Mouse (Mus musculus): ENCODE data around the gene Psip1. TPM values are rescaled to one million over a fixed set of nuclear protein-coding genes. Genes with fewer than 3 reads are reported as not detected.
"Not testable (repeated sequence)": the region's sequence is repeated elsewhere in the genome, so short reads cannot be mapped to it uniquely, and the experiment has no call there.

Psip1 gene
- polyA plus RNA-seq (2014; fragmentation: Nextera tagmentation; extraction: Ambion mirVana) = 469 and 508 TPM in 2 replicates

DNA sequence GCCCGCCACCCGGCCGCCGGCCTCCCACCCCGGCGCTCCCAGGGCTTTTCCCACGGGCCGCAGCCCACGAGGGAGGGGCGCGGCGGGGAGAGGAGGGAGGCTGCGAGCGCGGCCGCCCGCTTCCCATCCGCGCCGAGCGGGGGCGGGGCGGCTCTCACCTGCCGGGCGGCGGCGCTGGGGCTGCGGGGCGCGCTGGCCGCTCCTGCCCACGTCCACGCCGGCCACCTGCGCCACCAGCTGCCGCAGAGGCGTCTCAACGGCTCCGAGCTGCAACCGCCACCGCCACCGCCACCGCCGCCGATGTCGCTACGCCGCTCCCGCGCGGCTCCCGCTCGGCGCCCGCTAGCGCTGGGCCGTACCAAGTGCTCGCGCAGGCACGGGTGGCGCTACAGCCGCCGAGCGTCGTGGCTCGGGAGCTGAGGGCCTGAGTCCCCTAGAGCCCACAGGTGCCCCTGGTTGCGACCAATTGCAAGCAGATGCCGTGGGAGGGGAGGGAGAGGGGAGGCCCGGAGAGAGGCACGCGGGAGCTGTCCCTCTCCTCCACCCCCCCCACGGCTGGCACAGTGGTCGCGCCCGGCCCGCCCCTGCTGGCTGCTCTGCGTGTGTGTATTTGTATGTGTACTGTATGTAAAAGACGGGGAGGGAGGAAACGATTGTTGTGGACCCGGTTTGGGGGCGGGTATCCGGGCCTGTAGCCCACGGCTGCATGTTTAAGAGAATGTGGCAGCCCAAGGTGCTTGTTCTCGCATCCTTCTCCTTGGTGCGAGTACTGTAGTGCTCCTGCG is at the start of gene Psip1:
Psip1 (minus strand) TSS at position 343 of the 785 bp plus-strand sequence.
- DNase-seq (ENCODE audit: low spot score, missing footprints) = peak; percentile 99

DNA sequence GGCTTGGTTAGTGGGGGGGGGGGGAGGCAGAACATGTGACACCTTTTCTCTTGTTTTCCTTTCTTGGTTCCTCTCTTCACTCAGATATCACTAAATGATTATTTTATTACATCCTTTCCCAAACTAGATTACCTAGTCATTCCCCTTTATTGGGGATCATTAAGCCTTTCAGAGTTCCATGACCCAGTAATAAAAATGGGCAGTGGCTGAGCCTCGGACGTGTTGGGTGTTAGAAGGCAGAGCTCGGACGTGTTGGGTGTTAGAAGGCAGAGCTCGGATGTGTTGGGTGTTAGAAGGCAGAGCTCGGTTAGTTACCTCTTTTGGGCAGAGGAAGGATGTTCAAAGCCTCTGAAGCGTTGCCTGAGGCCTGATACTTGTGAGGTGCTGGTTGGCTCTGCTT is 47.8 kb upstream of the Psip1 start:
- no peak overlapping the region for H3K9ac ChIP-seq (ENCODE audit: low read length)
- H3K27ac ChIP-seq (ENCODE audit: low read depth, low read length) = no peak overlapping the region
- H3K9me3 ChIP-seq (ENCODE audit: control insufficient read depth, low read length) = no peaks in the 10 kb centered on the region
- H3K4me2 ChIP-seq = no peak overlapping the region
- WGBS = 79% methylated on average over 7 of the region's 7 CpGs
- no peaks in the 10 kb centered on the region for H3K36me3 ChIP-seq (ENCODE audit: control insufficient read depth, insufficient read depth, low read length)
- no peaks in the 10 kb centered on the region for H3K27me3 ChIP-seq (ENCODE audit: control insufficient read depth, insufficient read depth, low read length)
- ATAC-seq (ENCODE audit: low FRiP score) (no peak), DNase-seq (ENCODE audit: low spot score, missing footprints) (no peak)
- no peak overlapping the region for H3K4me3 ChIP-seq (ENCODE audit: low read depth, low read length)
- H3K4me1 ChIP-seq (ENCODE audit: control insufficient read depth, insufficient read depth, low read length) = no peaks in the 10 kb centered on the region

More for the DNA sequence above, at the start of gene Psip1:
- Histone ChIP-seq H3K36me3 (ENCODE audit: control insufficient read depth, insufficient read depth, low read length) (peaks cover 7% of the 10 kb centered on the region), H3K4me2 (peak within 1 kb of the TSS; percentile 65), H3K9ac (ENCODE audit: low read length) (peak within 1 kb of the TSS; percentile 98), H3K9me3 (ENCODE audit: control insufficient read depth, low read length) (no peaks in the 10 kb centered on the region), H3K4me3 (ENCODE audit: low read depth, low read length) (peak within 1 kb of the TSS; percentile 96), H3K27me3 (ENCODE audit: control insufficient read depth, insufficient read depth, low read length) (no peaks in the 10 kb centered on the region), H3K27ac (ENCODE audit: low read depth, low read length) (peak within 1 kb of the TSS; percentile 97), H3K4me1 (ENCODE audit: control insufficient read depth, insufficient read depth, low read length) (peaks cover 16% of the 10 kb centered on the region)
- WGBS = under 1% methylated on average over 64 of the region's 86 CpGs
- peak; percentile 95 for ATAC-seq (ENCODE audit: low FRiP score)

DNA sequence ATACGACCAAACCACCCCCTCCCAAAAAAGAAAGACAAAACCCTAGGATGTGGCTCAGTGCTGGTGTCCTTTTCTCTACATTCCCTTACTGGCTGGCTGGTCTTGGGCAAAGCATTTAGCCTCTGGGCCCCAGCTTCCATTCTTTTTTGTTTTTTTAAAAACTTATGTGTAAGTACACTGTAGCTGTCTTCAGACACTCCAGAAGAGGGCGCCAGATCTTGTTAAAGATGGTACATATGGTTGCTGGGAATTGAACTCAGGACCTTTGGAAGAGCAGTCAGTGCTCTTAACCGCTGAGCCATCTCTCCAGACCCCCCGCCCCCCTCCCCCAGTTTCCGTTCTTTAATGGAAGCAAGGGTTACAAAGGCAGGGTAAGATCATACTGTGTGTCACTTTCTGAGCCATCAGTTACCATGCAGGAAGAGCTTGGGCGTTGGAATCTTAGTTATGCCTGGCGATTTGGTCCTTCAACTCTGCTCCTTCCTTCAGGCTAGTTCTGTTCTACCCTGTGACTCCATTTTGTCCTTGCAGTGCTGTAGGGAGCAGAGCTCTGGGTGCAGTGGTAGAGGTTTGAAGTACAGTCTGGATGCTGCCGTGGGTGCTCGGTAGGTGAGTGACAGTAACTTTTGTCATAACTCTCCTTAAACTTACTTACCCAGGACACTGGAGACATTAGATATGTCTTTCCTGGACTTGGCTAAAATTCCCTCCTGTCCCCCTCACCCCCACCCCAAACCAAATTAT is 47.1 kb upstream of the Psip1 start:
- no peak for DNase-seq (ENCODE audit: low spot score, missing footprints)
- no peaks in the 10 kb centered on the region for H3K36me3 ChIP-seq (ENCODE audit: control insufficient read depth, insufficient read depth, low read length)
- H3K4me2 ChIP-seq = no peak overlapping the region
- no peak for ATAC-seq (ENCODE audit: low FRiP score)
- WGBS = 84% methylated on average over 9 of the region's 9 CpGs
- H3K27me3 ChIP-seq (ENCODE audit: control insufficient read depth, insufficient read depth, low read length) = no peaks in the 10 kb centered on the region
- no peak overlapping the region for H3K27ac ChIP-seq (ENCODE audit: low read depth, low read length)
- H3K4me3 ChIP-seq (ENCODE audit: low read depth, low read length) = no peak overlapping the region
- H3K9me3 ChIP-seq (ENCODE audit: control insufficient read depth, low read length) = no peaks in the 10 kb centered on the region
- H3K4me1 ChIP-seq (ENCODE audit: control insufficient read depth, insufficient read depth, low read length) = no peaks in the 10 kb centered on the region
- no peak overlapping the region for H3K9ac ChIP-seq (ENCODE audit: low read length)

DNA sequence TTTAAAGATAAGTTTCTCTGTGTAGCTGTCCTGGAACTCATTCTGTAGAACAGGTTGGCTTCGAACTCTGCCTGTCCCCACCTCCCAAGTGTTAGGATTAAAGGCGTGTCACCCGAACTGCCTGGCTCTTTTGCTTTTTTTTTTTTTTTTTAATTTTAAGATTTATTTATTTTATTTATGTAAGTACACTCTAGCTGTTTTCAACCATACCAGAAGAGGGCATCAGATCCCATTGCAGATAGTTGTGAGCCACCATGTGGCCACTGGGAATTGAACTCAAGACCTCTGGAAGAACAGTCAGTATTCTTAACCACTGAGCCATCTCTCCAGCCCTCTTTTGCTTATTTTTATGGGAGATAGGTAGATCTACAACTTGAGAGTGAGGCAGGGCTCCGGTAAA is 43.8 kb upstream of the Psip1 start:
- not testable (repeated sequence) for H3K27me3 ChIP-seq (ENCODE audit: control insufficient read depth, insufficient read depth, low read length); ATAC-seq (ENCODE audit: low FRiP score); H3K4me3 ChIP-seq (ENCODE audit: low read depth, low read length); H3K4me2 ChIP-seq; H3K4me1 ChIP-seq (ENCODE audit: control insufficient read depth, insufficient read depth, low read length); H3K9ac ChIP-seq (ENCODE audit: low read length); H3K9me3 ChIP-seq (ENCODE audit: control insufficient read depth, low read length); H3K36me3 ChIP-seq (ENCODE audit: control insufficient read depth, insufficient read depth, low read length); DNase-seq (ENCODE audit: low spot score, missing footprints); H3K27ac ChIP-seq (ENCODE audit: low read depth, low read length)
- 91% methylated on average over 4 of the region's 4 CpGs for WGBS

DNA sequence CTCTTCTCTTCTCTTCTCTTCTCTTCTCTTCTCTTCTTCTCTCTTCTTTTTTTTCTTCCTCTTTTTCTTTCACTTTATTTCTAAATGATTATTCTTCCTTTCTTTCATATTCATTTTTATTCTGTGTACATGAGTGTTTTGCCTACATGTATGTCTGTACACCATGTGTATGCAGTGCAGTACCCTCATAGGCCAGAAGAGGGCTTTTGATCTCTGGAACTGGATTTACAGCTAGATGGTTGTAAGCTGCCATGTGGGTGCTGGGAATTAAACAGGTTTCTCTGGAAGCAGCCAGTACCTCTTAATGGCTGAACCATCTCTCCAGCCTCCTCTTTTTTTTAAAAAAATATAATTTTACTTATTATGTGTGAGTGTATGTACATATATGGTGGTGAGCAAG is 41.7 kb upstream of the Psip1 start:
- peak; percentile 86 for DNase-seq (ENCODE audit: low spot score, missing footprints)
- no peaks in the 10 kb centered on the region for H3K36me3 ChIP-seq (ENCODE audit: control insufficient read depth, insufficient read depth, low read length)
- ATAC-seq (ENCODE audit: low FRiP score) = no peak
- no peak overlapping the region for H3K9ac ChIP-seq (ENCODE audit: low read length)
- no peak overlapping the region for H3K27ac ChIP-seq (ENCODE audit: low read depth, low read length)
- H3K4me1 ChIP-seq (ENCODE audit: control insufficient read depth, insufficient read depth, low read length) = peaks cover 13% of the 10 kb centered on the region
- no peaks in the 10 kb centered on the region for H3K9me3 ChIP-seq (ENCODE audit: control insufficient read depth, low read length)
- H3K27me3 ChIP-seq (ENCODE audit: control insufficient read depth, insufficient read depth, low read length) = no peaks in the 10 kb centered on the region
- H3K4me3 ChIP-seq (ENCODE audit: low read depth, low read length) = no peak overlapping the region
- H3K4me2 ChIP-seq = no peak overlapping the region

DNA sequence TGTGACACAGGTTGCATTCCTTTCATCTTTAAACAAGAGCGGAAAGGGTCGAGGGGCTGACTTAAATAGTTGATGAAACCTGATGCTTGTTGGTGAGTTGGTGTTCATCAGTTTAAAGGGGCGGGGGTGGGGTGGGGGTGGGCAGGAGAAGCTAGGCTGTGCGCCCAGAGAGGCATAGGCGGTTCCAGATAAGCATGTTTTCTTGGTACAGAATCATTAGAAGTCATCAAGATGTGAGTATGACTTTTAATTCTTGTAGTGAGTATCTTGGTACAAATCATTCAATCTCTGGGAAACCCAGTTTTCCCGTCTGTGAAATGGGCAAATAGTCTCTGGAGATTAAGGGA is 40.7 kb upstream of the Psip1 start:
- Histone ChIP-seq H3K36me3 (ENCODE audit: control insufficient read depth, insufficient read depth, low read length) (no peaks in the 10 kb centered on the region), H3K4me3 (ENCODE audit: low read depth, low read length) (no peak overlapping the region), H3K27me3 (ENCODE audit: control insufficient read depth, insufficient read depth, low read length) (no peaks in the 10 kb centered on the region), H3K27ac (ENCODE audit: low read depth, low read length) (no peak overlapping the region), H3K9ac (ENCODE audit: low read length) (no peak overlapping the region), H3K4me2 (no peak overlapping the region), H3K9me3 (ENCODE audit: control insufficient read depth, low read length) (no peaks in the 10 kb centered on the region), H3K4me1 (ENCODE audit: control insufficient read depth, insufficient read depth, low read length) (peaks cover 17% of the 10 kb centered on the region)
- DNase-seq (ENCODE audit: low spot score, missing footprints) (no peak), ATAC-seq (ENCODE audit: low FRiP score) (no peak)
- WGBS = 60% methylated on average over 6 of the region's 6 CpGs

DNA sequence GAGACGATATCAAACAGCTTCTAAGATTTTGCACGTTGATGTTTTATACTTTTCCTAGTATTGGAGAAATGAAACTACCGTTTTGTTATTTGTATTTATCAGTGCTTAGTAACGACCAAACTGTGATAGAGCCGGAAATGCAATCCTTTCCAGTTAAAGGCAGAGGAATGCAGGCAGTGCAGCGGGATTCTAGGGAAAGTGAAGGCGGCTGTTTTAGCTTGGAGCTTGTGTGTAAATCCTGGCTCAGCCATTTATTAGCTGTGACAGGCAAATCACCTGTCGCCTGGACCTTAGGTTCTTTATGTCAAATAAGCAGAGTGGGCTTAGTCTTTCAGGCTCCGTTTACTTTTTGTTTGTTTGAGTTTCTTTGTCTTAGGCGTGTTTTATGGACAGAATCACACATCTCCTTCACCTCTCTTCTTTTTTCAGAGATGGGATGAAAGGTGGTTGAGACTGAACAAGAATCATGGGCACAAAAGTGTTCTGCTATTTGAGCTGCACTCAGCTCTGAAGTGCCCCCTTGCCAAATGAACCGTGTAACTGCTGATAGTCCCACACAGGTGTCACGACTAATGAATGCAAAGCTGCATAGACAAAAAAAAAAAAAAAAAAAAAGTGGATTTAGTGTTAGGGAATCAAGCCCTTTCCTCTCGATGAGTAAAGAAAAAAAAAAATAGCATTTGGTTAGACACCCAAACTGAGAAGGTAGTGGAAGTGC is 40.2 kb upstream of the Psip1 start:
- peak; percentile 88 for DNase-seq (ENCODE audit: low spot score, missing footprints)
- Histone ChIP-seq H3K9me3 (ENCODE audit: control insufficient read depth, low read length) (no peaks in the 10 kb centered on the region), H3K4me3 (ENCODE audit: low read depth, low read length) (peak overlapping the region; percentile 68), H3K9ac (ENCODE audit: low read length) (no peak overlapping the region; the same call in 1 of the 2 replicates), H3K27me3 (ENCODE audit: control insufficient read depth, insufficient read depth, low read length) (no peaks in the 10 kb centered on the region), H3K36me3 (ENCODE audit: control insufficient read depth, insufficient read depth, low read length) (no peaks in the 10 kb centered on the region), H3K4me1 (ENCODE audit: control insufficient read depth, insufficient read depth, low read length) (peaks cover 17% of the 10 kb centered on the region), H3K27ac (ENCODE audit: low read depth, low read length) (no peak overlapping the region), H3K4me2 (peak overlapping the region; percentile 84)
- ATAC-seq (ENCODE audit: low FRiP score) = no peak
- WGBS = 5% methylated on average over 13 of the region's 13 CpGs

DNA sequence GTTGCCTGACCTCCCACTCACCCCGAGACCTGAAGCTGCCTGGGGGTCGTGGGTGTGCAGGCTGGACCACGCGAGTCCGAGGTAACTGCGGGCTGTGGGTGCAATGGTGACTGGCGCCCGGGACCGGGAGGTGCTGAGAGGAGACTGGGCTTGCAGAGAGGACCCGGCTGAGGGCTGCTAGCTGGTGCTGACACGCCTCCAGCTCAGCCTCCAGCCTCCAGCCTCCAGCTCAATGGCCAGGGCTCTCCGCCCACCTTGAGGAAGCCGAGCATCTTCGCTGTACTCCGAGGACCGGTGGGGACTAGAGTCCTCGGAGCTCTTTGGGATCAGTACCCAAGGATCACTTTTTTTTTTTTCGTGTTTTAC is 39.4 kb upstream of the Psip1 start:
- peak overlapping the region; percentile 68 for H3K4me3 ChIP-seq (ENCODE audit: low read depth, low read length)
- ATAC-seq (ENCODE audit: low FRiP score) = peak; percentile 77
- H3K4me1 ChIP-seq (ENCODE audit: control insufficient read depth, insufficient read depth, low read length) = peaks cover 17% of the 10 kb centered on the region
- DNase-seq (ENCODE audit: low spot score, missing footprints) = no peak
- H3K9ac ChIP-seq (ENCODE audit: low read length) = peak overlapping the region; percentile 82
- H3K27ac ChIP-seq (ENCODE audit: low read depth, low read length) = peak overlapping the region; percentile 99
- no peaks in the 10 kb centered on the region for H3K27me3 ChIP-seq (ENCODE audit: control insufficient read depth, insufficient read depth, low read length)
- H3K9me3 ChIP-seq (ENCODE audit: control insufficient read depth, low read length) = no peaks in the 10 kb centered on the region
- no peaks in the 10 kb centered on the region for H3K36me3 ChIP-seq (ENCODE audit: control insufficient read depth, insufficient read depth, low read length)
- under 1% methylated on average over 18 of the region's 18 CpGs for WGBS
- peak overlapping the region; percentile 84 for H3K4me2 ChIP-seq
